Mouse (Mus musculus) liver, embryonic 14.5 days (tissue): ENCODE results near the gene Il31ra. TPM values are rescaled to one million over a fixed set of nuclear protein-coding genes. Genes with fewer than 3 reads are reported as not detected.
"Not testable (repeated sequence)": the region's sequence is repeated elsewhere in the genome, so short reads cannot be mapped to it uniquely, and the experiment has no call there.

Experiments
- ATAC-seq: fragments of 200-750 bp; cut with Nextera tagmentation; 2 replicates; pipeline ENCODE4 v1.8.0; 2017; ENCODE audit warnings: moderate number of reproducible peaks, mild to moderate bottlenecking, moderate library complexity; ENCODE audit not compliant: insufficient read depth
- DNase-seq, 3 experiments: peaks; one replicate each; pipeline ENCODE4 v3.0.0-alpha.2; 2012 to 2013; ENCODE audit warnings: low read depth in 3 of 3, low spot score in 3 of 3
- H3K27ac ChIP-seq: fragments of 300-500 bp; sonication (generic); 2 replicates; pipeline ENCODE4 v1.5.1; 2014; ENCODE audit warnings: moderate library complexity, mild to moderate bottlenecking, control low read depth, inconsistent platforms
- H3K27me3 ChIP-seq: fragments of 300-500 bp; sonication (generic); 2 replicates; pipeline ENCODE4 v1.6.1; 2014; ENCODE audit warnings: mild to moderate bottlenecking, low read length, moderate library complexity; ENCODE audit not compliant: control insufficient read depth, insufficient read depth
- H3K36me3 ChIP-seq: fragments of 300-500 bp; sonication (generic); replicated peaks from 2 replicates; pipeline ENCODE4 v1.6.1; 2014; ENCODE audit warnings: low read depth; ENCODE audit not compliant: control insufficient read depth, insufficient read depth
- H3K4me1 ChIP-seq, 2 experiments: fragments of 200-500 bp in 1 of 2; fragments of 300-500 bp in 1 of 2; sonication (generic) in 1 of 2; replicated peaks; 2 replicates each; pipeline ENCODE4 v1.6.1; 2012 to 2014; ENCODE audit warnings: antibody characterized with exemption in 1 of 2, inconsistent platforms in 1 of 2, low read length in 1 of 2; ENCODE audit not compliant: control insufficient read depth in 2 of 2, insufficient read depth in 2 of 2
- H3K4me2 ChIP-seq: fragments of 300-500 bp; sonication (generic); 2 replicates; pipeline ENCODE4 v1.6.1; 2014; ENCODE audit warnings: low read depth, mild to moderate bottlenecking, control low read depth, moderate library complexity
- H3K4me3 ChIP-seq, 2 experiments: fragments of 200-500 bp in 1 of 2; fragments of 300-500 bp in 1 of 2; sonication (generic) in 1 of 2; 2 replicates each; pipeline ENCODE4 v1.5.1; 2012 to 2014; ENCODE audit warnings: low read depth in 2 of 2, low read length in 2 of 2, mild to moderate bottlenecking in 2 of 2, control low read depth in 1 of 2, inconsistent platforms in 1 of 2, moderate library complexity in 1 of 2; ENCODE audit not compliant: insufficient read depth in 1 of 2
- H3K9ac ChIP-seq: fragments of 300-500 bp; sonication (generic); replicated peaks from 2 replicates; pipeline ENCODE4 v1.6.1; 2014; ENCODE audit warnings: mild to moderate bottlenecking, control low read depth, moderate library complexity
- H3K9me3 ChIP-seq: fragments of 300-500 bp; sonication (generic); 2 replicates; pipeline ENCODE4 v1.6.1; 2016; ENCODE audit warnings: low read length, mixed read lengths; ENCODE audit not compliant: control insufficient read depth
- CTCF ChIP-seq: IDR thresholded peaks from 2 replicates; pipeline ENCODE4 v1.5.1; 2016; ENCODE audit warnings: antibody characterized with exemption, low read depth, control low read depth
- EP300 ChIP-seq: IDR thresholded peaks from 2 replicates; pipeline ENCODE4 v1.6.1; 2016; ENCODE audit warnings: antibody characterized with exemption, low read depth
- WGBS: fragments of 180-500 bp; shearing (Covaris S2); extraction: QIAGEN DNeasy Blood & Tissue Kit; methylation state at CpG from one replicate; pipeline ENCODE4 v1.1.7; 2014; ENCODE audit not compliant: insufficient replicate concordance; 5-methylcytosine and 5-hydroxymethylcytosine counted together
- polyA plus RNA-seq, 2 experiments: library from polyadenylated mRNA; depleted of rRNA in 1 of 2; stranded (reverse) in 1 of 2; unstranded in 1 of 2; fragments of >200 nt; fragmentation: Nextera tagmentation in 1 of 2; extraction: Ambion mirVana in 1 of 2; gene quantifications; 2 replicates each; pipeline versions ENCODE4 v1.2.1 to v1.2.3; 2012 to 2014

The Il31ra gene
- polyA plus RNA-seq (2012; rRNA removed) (0.01 and 0.04 TPM in 2 replicates), polyA plus RNA-seq (2014; fragmentation: Nextera tagmentation; extraction: Ambion mirVana) (0.08 TPM in 1 of 2 replicates, not detected in the other)

GRCm38 (mm10) chr13:112594260-112594659, at the start of gene Il31ra:
Il31ra (minus strand) TSS chr13:112594360.
- not testable (repeated sequence) for H3K9me3 ChIP-seq, DNase-seq, H3K27me3 ChIP-seq, H3K36me3 ChIP-seq, H3K4me3 ChIP-seq, H3K4me2 ChIP-seq, H3K27ac ChIP-seq, ATAC-seq, H3K4me1 ChIP-seq, H3K9ac ChIP-seq
- WGBS = 61% methylated on average over 3 of the region's 8 CpGs

GRCm38 (mm10) chr13:112642897-112643296, 48.7 kb upstream of the Il31ra start:
- WGBS = 78% methylated on average over 3 of the region's 3 CpGs
- Histone ChIP-seq H3K4me3 (no peak overlapping the region), H3K9me3 (no peaks in the 10 kb centered on the region), H3K9ac (no peak overlapping the region), H3K4me2 (no peak overlapping the region), H3K27ac (no peak overlapping the region), H3K27me3 (no peaks in the 10 kb centered on the region), H3K4me1 (peaks cover 14 to 25% of the 10 kb centered on the region in 2 experiments), H3K36me3 (no peaks in the 10 kb centered on the region)
- DNase-seq = no peak
- TF ChIP-seq EP300 = no peak
- no peak for ATAC-seq

- Histone ChIP-seq H3K4me2 (no peak overlapping the region), H3K36me3 (no peaks in the 10 kb centered on the region), H3K27me3 (no peaks in the 10 kb centered on the region), H3K27ac (no peak overlapping the region), H3K4me1 (peaks cover 6 to 23% of the 10 kb centered on the region in 2 experiments), H3K9me3 (no peaks in the 10 kb centered on the region), H3K9ac (no peak overlapping the region), H3K4me3 (no peak overlapping the region)
- DNase-seq (no peak), ATAC-seq (peak; percentile 47; the same call in 1 of the 2 replicates)
- 44% methylated on average over 4 of the region's 4 CpGs for WGBS
- TF ChIP-seq EP300 = no peak
- no peak for TF ChIP-seq CTCF
Observed at GRCm38 (mm10) chr13:112639111-112639510, 45.0 kb upstream of the Il31ra start.

GRCm38 (mm10) chr13:112636498-112636897, 42.3 kb upstream of the Il31ra start:
- Histone ChIP-seq H3K9me3 (no peaks in the 10 kb centered on the region), H3K9ac (no peak overlapping the region), H3K4me3 (no peak overlapping the region), H3K27me3 (no peaks in the 10 kb centered on the region), H3K4me1 (peaks cover 6 to 16% of the 10 kb centered on the region in 2 experiments), H3K4me2 (no peak overlapping the region), H3K36me3 (no peaks in the 10 kb centered on the region), H3K27ac (no peak overlapping the region)
- ATAC-seq = peak; percentile 66
- DNase-seq = no peak
- WGBS = 27% methylated on average over 3 of the region's 3 CpGs
- TF ChIP-seq EP300 = no peak
- TF ChIP-seq CTCF = no peak

GRCm38 (mm10) chr13:112635174-112635837, 41.1 kb upstream of the Il31ra start:
- ATAC-seq = peak; percentile 60; the same call in 1 of the 2 replicates

More at GRCm38 (mm10) chr13:112635174-112635837, 41.1 kb upstream of the Il31ra start:
- no peaks in the 10 kb centered on the region for H3K36me3 ChIP-seq
- no peaks in the 10 kb centered on the region for H3K27me3 ChIP-seq
- TF ChIP-seq CTCF (no peak), EP300 (no peak)
- no peak overlapping the region for H3K4me3 ChIP-seq
- no peak overlapping the region for H3K9ac ChIP-seq
- WGBS = 22% methylated on average over 7 of the region's 7 CpGs
- no peak overlapping the region for H3K27ac ChIP-seq
- H3K4me1 ChIP-seq = peaks cover 6 to 16% of the 10 kb centered on the region in 2 experiments
- H3K4me2 ChIP-seq = peak overlapping the region; percentile 30; the same call in 1 of the 2 replicates
- no peaks in the 10 kb centered on the region for H3K9me3 ChIP-seq
- DNase-seq = no peak
